Mouse (Mus musculus) embryonic stem cell, embryonic (primary cell): ENCODE measurements around the gene Ptpa.

ENCODE experiments used
- CTCF ChIA-PET, 4 experiments: fragments of 300-600 bp in 2 of 4; fragments of 350-600 bp in 2 of 4; sonication (Branson Sonifier 250); formaldehyde crosslinking; loops; one replicate each; lab custom pipeline; 2022; ENCODE audit warnings: inconsistent platforms in 2 of 4; lab: Charles Lee
- POLR2A ChIA-PET, 4 experiments: fragments of 300-600 bp in 2 of 4; fragments of 350-600 bp in 2 of 4; sonication (Branson Sonifier 250); formaldehyde crosslinking; loops; one replicate each; lab custom pipeline; 2022; ENCODE audit warnings: antibody characterized with exemption in 4 of 4, inconsistent platforms in 1 of 4; lab: Charles Lee

Gene Ptpa

GRCm38 (mm10) chr2:30456104-30456980, 40.5 kb downstream of the Ptpa start:
- ChIA-PET CTCF (interaction anchor here in 2 of 4 experiments (0.6 to 1.5 kb wide), 5 partner anchors 15 to 339 kb away, joined by 3 to 6 read pairs (median 4); no protein-coding TSS in a partner anchor), POLR2A (interaction anchor here in 3 of 4 experiments (0.6 to 5.0 kb wide), 11 partner anchors 9 to 576 kb away, joined by 3 to 30 read pairs (median 4); partner anchors contain the start of genes Dolpp1 (in 1 of the 3) and Ier5l (in 1 of the 3))

DNA sequence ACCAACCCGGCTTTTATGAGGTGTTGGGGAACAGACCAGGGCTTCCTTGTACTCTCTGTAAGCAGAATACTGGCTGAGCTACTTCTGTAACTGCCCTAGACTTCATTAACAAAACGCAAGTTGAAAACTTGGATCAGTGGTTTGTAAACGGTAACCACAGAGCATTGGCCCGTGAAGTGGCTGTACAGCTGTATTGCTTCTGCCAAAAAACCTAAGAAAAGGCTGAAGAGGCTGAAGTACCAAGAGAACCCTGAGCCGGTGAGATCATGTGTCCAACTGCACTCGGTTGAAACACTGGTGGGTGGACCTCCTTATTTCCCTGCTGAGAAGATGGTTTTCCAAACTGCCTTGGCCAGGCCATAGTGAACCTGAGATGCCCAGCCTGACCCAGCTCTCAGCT, 42.5 kb downstream of the Ptpa start:
- POLR2A ChIA-PET: interaction anchor here in 3 of 4 experiments (0.6 to 5.0 kb wide), 23 partner anchors 8 to 349 kb away, joined by 3 to 30 read pairs (median 4); partner anchors contain the start of genes Ier5l (in 2 of the 3) and Ntmt1 (in 1 of the 3)
- CTCF ChIA-PET: interaction anchor here (0.5 to 3.1 kb wide), 21 partner anchors 11 to 1276 kb away, joined by 3 to 16 read pairs (median 5); no protein-coding TSS in a partner anchor

DNA sequence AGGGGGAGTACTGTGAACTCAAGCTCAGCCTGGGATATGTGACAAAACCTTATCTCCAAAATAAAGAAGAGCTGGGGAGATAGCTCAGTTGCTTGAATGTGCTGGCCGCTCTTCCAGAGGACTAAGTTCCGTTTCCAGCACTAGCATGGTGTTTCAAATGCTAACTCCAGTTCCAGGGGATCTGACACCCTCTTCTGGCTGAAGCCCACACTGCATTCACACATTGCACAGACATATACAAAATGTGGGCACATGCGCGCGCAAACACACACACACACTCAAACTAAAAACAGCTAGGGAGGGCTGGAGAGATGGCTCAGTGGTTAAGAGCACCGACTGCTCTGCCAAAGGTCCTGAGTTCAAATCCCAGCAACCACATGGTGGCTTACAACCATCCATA, 43.4 kb downstream of the Ptpa start:
- ChIA-PET CTCF (interaction anchor here (0.6 to 3.1 kb wide), 21 partner anchors 10 to 725 kb away, joined by 3 to 17 read pairs (median 4); no protein-coding TSS in a partner anchor), POLR2A (interaction anchor here in 3 of 4 experiments (0.6 to 5.0 kb wide), 24 partner anchors 8 to 348 kb away, joined by 3 to 30 read pairs (median 5); partner anchors contain the start of genes Ier5l (in 2 of the 3) and Ntmt1 (in 1 of the 3))

GRCm38 (mm10) chr2:30463341-30463761, 47.5 kb downstream of the Ptpa start:
- POLR2A ChIA-PET: interaction anchor here in 3 of 4 experiments (0.9 to 5.5 kb wide), 5 partner anchors 11 to 253 kb away, joined by 5 to 46 read pairs (median 7); partner anchors contain the start of gene Ier5l (in 2 of the 3)

DNA sequence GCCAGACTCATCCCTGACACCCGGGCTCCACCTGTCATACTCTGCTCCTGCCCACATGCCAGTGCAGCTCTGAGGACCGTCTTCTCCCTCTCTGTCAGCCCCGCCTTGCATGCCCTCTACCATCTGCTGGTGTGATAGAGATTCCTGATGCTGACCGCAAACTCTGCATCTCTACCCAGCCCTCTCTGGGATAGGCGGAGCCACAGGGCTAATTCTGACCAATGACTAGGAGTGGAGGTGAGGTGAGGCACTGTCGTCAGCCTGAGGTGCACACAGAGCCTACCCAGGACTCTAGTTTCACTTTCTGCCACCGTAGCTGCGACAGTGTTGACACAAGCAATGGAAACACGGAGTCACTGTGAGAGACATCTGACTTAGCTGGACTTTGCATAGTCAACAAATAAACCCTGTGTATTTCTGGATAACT, 48.1 kb downstream of the Ptpa start:
- POLR2A ChIA-PET: interaction anchor here in 3 of 4 experiments (0.9 to 5.5 kb wide), 7 partner anchors 10 to 22 kb away, joined by 3 to 46 read pairs (median 7); partner anchors contain the start of gene Ier5l (in 3 of the 3)
- CTCF ChIA-PET: interaction anchor here in 2 of 4 experiments (0.5 to 1.2 kb wide), 5 partner anchors 27 to 444 kb away, joined by 3 to 6 read pairs (median 3); no protein-coding TSS in a partner anchor

More at GRCm38 (mm10) chr2:30463341-30463761, 47.5 kb downstream of the Ptpa start:
- CTCF ChIA-PET: interaction anchor here in 2 of 4 experiments (0.5 to 1.2 kb wide), 5 partner anchors 27 to 444 kb away, joined by 3 to 6 read pairs (median 3); no protein-coding TSS in a partner anchor

DNA sequence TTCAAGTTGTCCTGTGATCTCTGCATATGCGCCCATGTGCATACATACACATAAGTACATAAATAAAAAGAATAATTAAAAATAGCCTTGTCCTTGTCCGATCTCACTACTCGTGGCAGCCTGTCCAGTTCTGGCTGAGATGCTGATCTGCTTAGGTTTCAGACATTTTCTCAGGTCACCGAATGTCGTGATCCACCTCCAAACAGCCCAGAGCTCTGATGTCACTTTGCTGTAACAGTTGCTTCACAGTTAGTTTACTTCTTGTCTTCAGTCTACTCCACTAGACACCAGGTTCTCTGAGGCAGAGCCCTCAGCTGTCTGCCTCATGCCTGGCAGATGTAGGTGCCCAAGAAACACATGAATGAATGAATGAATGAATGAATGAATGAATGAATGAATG, 48.6 kb downstream of the Ptpa start:
- POLR2A ChIA-PET: interaction anchor here in 3 of 4 experiments (1.0 to 5.5 kb wide), 10 partner anchors 10 to 35 kb away, joined by 3 to 46 read pairs (median 5); partner anchors contain the start of gene Ier5l (in 3 of the 3)
- CTCF ChIA-PET: interaction anchor here in 1 of 4 experiments (1.1 to 1.5 kb wide), 3 partner anchors 23 to 364 kb away, joined by 3 to 6 read pairs (median 4); no protein-coding TSS in a partner anchor

DNA sequence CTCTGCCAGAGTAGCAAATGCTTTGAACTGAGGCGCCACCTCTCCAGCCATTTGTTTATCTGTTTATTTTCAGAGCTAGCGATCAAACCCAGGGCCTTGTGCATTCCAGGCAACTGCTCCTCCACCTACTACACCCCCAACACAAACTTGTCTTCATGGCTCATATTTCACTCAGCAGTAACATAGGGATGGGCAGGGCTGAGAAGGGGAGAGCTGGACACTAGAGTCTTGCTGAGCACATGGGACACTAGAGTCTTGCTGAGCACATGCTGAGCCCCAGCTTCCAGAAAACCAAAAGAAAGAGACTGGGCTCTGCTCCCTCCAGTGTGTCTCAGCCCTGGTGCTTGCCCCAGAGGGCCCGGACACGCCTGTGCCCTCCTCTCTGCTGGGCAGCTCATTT, 50.9 kb downstream of the Ptpa start:
- ChIA-PET POLR2A (interaction anchor here in 3 of 4 experiments (0.6 to 4.7 kb wide), 6 partner anchors 8 to 820 kb away, joined by 3 to 30 read pairs (median 3); no protein-coding TSS in a partner anchor), CTCF (interaction anchor here in 3 of 4 experiments (0.5 to 0.8 kb wide), 3 partner anchors 47 to 194 kb away, joined by 3 to 5 read pairs (median 3); no protein-coding TSS in a partner anchor)

- ChIA-PET POLR2A (interaction anchor here (0.6 to 9.7 kb wide), 47 partner anchors 10 to 591 kb away, joined by 3 to 154 read pairs (median 4); partner anchors contain the start of genes Crat (in 1 of the 4), Cstad (in 1 of the 4), Miga2 (in 1 of the 4) and Ntmt1 (in 1 of the 4)), CTCF (interaction anchor here (0.5 to 4.9 kb wide), 57 partner anchors 9 to 1439 kb away, joined by 3 to 45 read pairs (median 5); partner anchors contain the start of gene Ptges (in 1 of the 4))
Observed at GRCm38 (mm10) chr2:30469009-30469408, 53.2 kb downstream of the Ptpa start.

- POLR2A ChIA-PET: interaction anchor here (0.6 to 9.7 kb wide), 60 partner anchors 9 to 508 kb away, joined by 3 to 154 read pairs (median 4); partner anchors contain the start of genes Crat (in 1 of the 4), Dolpp1 (in 1 of the 4), Miga2 (in 1 of the 4) and Ntmt1 (in 1 of the 4)
- CTCF ChIA-PET: interaction anchor here (0.5 to 4.9 kb wide), 76 partner anchors 10 to 1960 kb away, joined by 3 to 45 read pairs (median 5); partner anchors contain the start of genes Ptges (in 2 of the 4), Ntmt1 (in 1 of the 4) and Prrx2 (in 1 of the 4)
Observed at GRCm38 (mm10) chr2:30469796-30470142, 53.9 kb downstream of the Ptpa start.

GRCm38 (mm10) chr2:30470143-30470946, 54.5 kb downstream of the Ptpa start:
- ChIA-PET CTCF (interaction anchor here (0.5 to 4.9 kb wide), 72 partner anchors 9 to 1959 kb away, joined by 3 to 45 read pairs (median 5); partner anchors contain the start of genes Ptges (in 2 of the 4), Miga2 (in 1 of the 4), Ntmt1 (in 1 of the 4) and Prrx2 (in 1 of the 4)), POLR2A (interaction anchor here (0.5 to 9.7 kb wide), 70 partner anchors 8 to 989 kb away, joined by 3 to 154 read pairs (median 4); partner anchors contain the start of genes Crat (in 1 of the 4), Dolpp1 (in 1 of the 4), Miga2 (in 1 of the 4) and Ntmt1 (in 1 of the 4))

DNA sequence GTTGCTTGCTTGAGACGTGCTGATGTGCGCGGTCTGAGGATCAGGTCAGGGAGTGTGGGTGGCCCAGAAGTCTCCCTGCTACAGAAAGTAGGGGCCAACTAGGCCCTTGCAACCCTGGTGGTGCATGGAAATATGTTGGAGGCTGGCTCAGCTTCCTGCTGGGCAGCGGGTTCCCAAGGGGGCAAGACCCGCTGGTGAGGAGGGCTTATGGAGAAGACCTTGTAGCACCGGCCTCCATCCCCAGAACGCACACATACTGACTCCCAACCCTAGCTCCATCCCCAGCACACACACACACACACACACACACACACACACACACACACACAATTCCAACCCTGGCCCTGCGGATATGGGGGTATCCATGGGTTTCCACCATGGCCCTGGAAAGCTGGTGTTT, 55.2 kb downstream of the Ptpa start:
- ChIA-PET CTCF (interaction anchor here in 3 of 4 experiments (0.6 to 4.9 kb wide), 21 partner anchors 12 to 596 kb away, joined by 3 to 45 read pairs (median 6); partner anchors contain the start of genes Ntmt1 (in 1 of the 3) and Ptges (in 1 of the 3)), POLR2A (interaction anchor here (0.5 to 9.7 kb wide), 58 partner anchors 8 to 1499 kb away, joined by 3 to 154 read pairs (median 4); partner anchors contain the start of genes Crat (in 1 of the 4), Cstad (in 1 of the 4), Ntmt1 (in 1 of the 4) and Ptpa (in 1 of the 4))

DNA sequence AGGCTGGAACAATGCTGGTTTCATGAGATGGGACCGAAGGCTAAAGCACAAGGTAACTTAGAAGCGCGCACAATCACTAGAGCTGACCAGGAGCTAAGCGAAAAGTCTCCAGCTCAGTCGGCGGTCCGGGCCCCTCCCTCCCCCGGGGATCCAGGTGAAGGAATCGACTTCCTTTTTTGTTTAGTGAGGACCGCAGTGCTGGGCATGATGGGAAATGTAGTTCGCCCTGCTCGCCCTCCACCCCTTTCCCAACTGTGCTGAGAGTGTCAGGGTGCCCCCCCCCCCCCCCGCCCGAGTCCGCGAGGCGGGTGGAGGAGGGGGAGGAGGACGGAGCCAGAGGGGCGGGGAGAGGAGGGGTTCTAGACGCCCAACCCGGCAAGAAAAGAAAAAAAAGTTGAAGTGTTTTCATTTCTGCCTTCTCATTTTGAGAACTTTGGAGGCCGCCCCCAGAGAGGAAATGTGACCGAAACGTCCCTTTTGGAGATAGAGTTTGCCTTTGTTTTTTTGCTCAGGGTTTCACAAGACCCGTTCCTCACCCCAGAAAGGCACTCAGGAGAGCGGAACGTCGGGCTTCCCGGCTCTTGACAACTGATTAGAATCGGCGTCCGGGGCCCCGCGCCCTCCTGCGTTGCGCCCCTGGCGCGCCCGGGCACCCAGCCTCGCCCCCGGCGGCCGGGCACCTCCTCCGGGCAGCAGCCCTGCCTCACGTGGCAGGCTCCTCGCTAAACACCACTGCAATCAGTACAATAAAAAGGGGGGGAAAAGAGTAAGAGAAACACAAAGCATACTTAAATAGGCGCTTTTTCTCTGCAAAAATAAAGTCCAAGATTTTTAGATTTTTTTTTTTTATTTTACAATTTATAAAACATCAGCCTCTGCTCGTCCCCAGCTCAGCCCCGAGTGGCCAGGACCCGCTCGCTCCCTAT, 56.2 kb downstream of the Ptpa start:
- CTCF ChIA-PET: interaction anchor here in 3 of 4 experiments (0.7 to 4.9 kb wide), 13 partner anchors 16 to 595 kb away, joined by 3 to 45 read pairs (median 8); partner anchors contain the start of gene Ntmt1 (in 1 of the 3)
- POLR2A ChIA-PET: interaction anchor here in 3 of 4 experiments (0.6 to 9.7 kb wide), 71 partner anchors 9 to 1498 kb away, joined by 3 to 154 read pairs (median 5); partner anchors contain the start of genes Ntmt1 (in 3 of the 3), 1700001O22Rik (in 1 of the 3), Crat (in 1 of the 3) and Cstad (in 1 of the 3)

DNA sequence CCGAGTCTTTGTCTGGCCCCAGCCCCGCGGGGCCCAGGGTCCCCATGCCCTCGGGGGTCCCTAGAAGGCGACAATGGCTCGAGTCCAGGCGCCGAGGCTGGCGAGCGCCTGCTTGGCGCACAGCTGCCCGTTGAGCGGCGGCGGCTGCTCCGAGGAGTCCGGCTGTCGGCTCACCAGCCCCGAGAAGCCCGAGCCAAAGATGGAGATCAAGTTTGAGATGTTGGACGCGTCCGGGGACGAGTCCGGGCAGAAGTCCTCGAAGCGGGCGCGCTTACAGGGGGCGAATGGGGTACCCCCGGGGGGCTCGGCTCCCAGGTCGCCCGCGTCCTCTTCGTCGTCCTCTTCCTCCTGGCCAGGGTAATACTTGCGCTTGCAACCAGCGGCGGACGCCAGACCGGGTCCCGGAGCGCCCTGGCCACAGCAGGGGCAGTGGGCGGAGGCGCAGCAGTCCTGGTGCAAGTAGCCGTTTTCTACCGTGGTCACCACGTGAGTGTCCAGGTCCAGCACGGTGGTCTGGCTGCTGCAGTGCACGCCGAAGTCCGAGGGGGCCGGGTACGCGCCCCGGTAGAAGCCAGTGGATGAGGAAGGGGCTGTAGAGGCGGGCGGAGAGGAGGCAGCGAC, 57.0 kb downstream of the Ptpa start:
- CTCF ChIA-PET: interaction anchor here in 1 of 4 experiments (1.4 kb wide), 1 partner anchor 306 kb away, joined by 4 read pairs; no protein-coding TSS in a partner anchor

More for the DNA sequence above, 57.0 kb downstream of the Ptpa start:
- POLR2A ChIA-PET: interaction anchor here (0.6 to 9.7 kb wide), 88 partner anchors 9 to 356 kb away, joined by 3 to 154 read pairs (median 8); partner anchors contain the start of genes Ntmt1 (in 3 of the 4), 1700001O22Rik (in 1 of the 4), Crat (in 1 of the 4) and Cstad (in 1 of the 4)
